Mouse (Mus musculus) liver, adult 2 months (tissue): Measurements from ENCODE around the gene Tex2.

ENCODE experiments used
- CTCF ChIP-seq: fragments of 200-500 bp; IDR thresholded peaks from 2 replicates; pipeline ENCODE4 v1.5.1; 2011; ENCODE audit warnings: low read depth, low read length, control low read depth
- POLR2A ChIP-seq: fragments of 200-500 bp; IDR thresholded peaks from 2 replicates; pipeline ENCODE4 v1.6.1; 2011; ENCODE audit warnings: low read length, control low read depth; ENCODE audit not compliant: insufficient read depth; ENCODE audit errors: extremely low read depth

DNA sequence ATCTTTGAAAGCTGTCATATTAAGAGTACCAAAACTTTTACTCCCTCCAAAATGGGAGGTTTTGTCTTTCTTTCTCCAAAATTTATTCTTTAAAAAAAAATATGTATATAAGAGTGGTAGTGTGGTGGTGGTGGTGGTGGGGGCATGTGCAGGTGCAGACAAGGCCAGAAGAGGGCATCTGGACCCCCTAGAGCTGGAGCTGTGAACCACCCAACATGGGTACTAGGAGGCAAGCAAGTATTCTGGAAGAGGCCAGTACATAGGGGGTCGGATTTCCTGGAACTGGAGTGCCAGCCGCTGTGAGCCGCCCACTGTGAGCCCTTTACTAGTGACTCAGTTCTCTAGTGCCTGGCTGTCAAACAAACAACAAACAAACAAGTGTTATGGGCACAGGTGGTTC lies 90.7 kb downstream of the Tex2 start:
- no peak for TF ChIP-seq POLR2A
- no peak for TF ChIP-seq CTCF
